Mouse (Mus musculus) stomach, embryonic 16.5 days (tissue): Measurements from ENCODE around the gene Eif2ak3. TPM values are rescaled to one million over a fixed set of nuclear protein-coding genes. Genes with fewer than 3 reads are reported as not detected.
"Not testable (repeated sequence)": the region's sequence is repeated elsewhere in the genome, so short reads cannot be mapped to it uniquely, and the experiment has no call there.

Experiments used
- ATAC-seq: fragments of 200-750 bp; cut with Nextera tagmentation; 2 replicates; pipeline ENCODE4 v1.8.0; 2017; ENCODE audit warnings: moderate number of reproducible peaks, moderate TSS enrichment; ENCODE audit not compliant: insufficient read depth, low FRiP score
- H3K27ac ChIP-seq: fragments of 300-500 bp; sonication (generic); 2 replicates; pipeline ENCODE4 v1.5.1; 2014; ENCODE audit warnings: low read length
- H3K27me3 ChIP-seq: fragments of 300-500 bp; sonication (generic); 2 replicates; pipeline ENCODE4 v1.6.1; 2014; ENCODE audit warnings: low read length, control low read depth, mixed read lengths; ENCODE audit not compliant: control insufficient read depth, insufficient read depth
- H3K36me3 ChIP-seq: fragments of 300-500 bp; sonication (generic); 2 replicates; pipeline ENCODE4 v1.6.1; 2014; ENCODE audit warnings: low read length; ENCODE audit not compliant: control insufficient read depth, insufficient read depth
- H3K4me1 ChIP-seq: fragments of 300-500 bp; sonication (generic); 2 replicates; pipeline ENCODE4 v1.6.1; 2014; ENCODE audit warnings: low read length, control low read depth, mixed read lengths; ENCODE audit not compliant: control insufficient read depth, insufficient read depth
- H3K4me2 ChIP-seq: fragments of 300-500 bp; sonication (generic); 2 replicates; pipeline ENCODE4 v1.6.1; 2014; ENCODE audit warnings: low read depth, low read length, mixed read lengths
- H3K4me3 ChIP-seq: fragments of 300-500 bp; sonication (generic); replicated peaks from 2 replicates; pipeline ENCODE4 v1.5.1; 2014; ENCODE audit warnings: mild to moderate bottlenecking, low read length
- H3K9ac ChIP-seq: fragments of 300-500 bp; sonication (generic); 2 replicates; pipeline ENCODE4 v1.6.1; 2014; ENCODE audit warnings: low read length
- H3K9me3 ChIP-seq: fragments of 300-500 bp; sonication (generic); replicated peaks from 2 replicates; pipeline ENCODE4 v1.6.1; 2016; ENCODE audit warnings: low read length, control low read depth; ENCODE audit not compliant: control insufficient read depth
- WGBS: fragments of 180-500 bp; shearing (Covaris S2); extraction: QIAGEN DNeasy Blood & Tissue Kit; methylation state at CpG from one replicate; pipeline ENCODE4 v1.1.7; 2014; 5-methylcytosine and 5-hydroxymethylcytosine counted together
- polyA plus RNA-seq: library from polyadenylated mRNA; unstranded; fragments of >200 nt; fragmentation: Nextera tagmentation; extraction: Ambion mirVana; gene quantifications from 2 replicates; pipeline ENCODE4 v1.2.1, GENCODE M21; 2015

Gene Eif2ak3
- polyA plus RNA-seq, 1 experiment from 2014 or later, result 10.9 TPM

- peak overlapping the region; percentile 60; the same call in 1 of the 2 replicates for H3K27ac ChIP-seq
- peaks cover 8% of the 10 kb centered on the region for H3K4me1 ChIP-seq
- no peak for ATAC-seq
- no peak overlapping the region for H3K4me3 ChIP-seq
- no peak overlapping the region; the same call in 1 of the 2 replicates for H3K9ac ChIP-seq
- no peaks in the 10 kb centered on the region for H3K9me3 ChIP-seq
- H3K36me3 ChIP-seq, result no peaks in the 10 kb centered on the region
- H3K4me2 ChIP-seq, result no peak overlapping the region
- no peaks in the 10 kb centered on the region for H3K27me3 ChIP-seq
- WGBS, result 11% methylated on average over 6 of the region's 6 CpGs
Measured at GRCm38 (mm10) chr6:70811557-70812525, 32.5 kb upstream of the Eif2ak3 start.

GRCm38 (mm10) chr6:70812526-70812895 is 31.8 kb upstream of the Eif2ak3 start:
- Histone ChIP-seq H3K4me1 (peaks cover 8% of the 10 kb centered on the region), H3K9ac (peak overlapping the region; percentile 44; the same call in 1 of the 2 replicates), H3K27me3 (no peaks in the 10 kb centered on the region), H3K4me2 (no peak overlapping the region), H3K4me3 (no peak overlapping the region), H3K36me3 (no peaks in the 10 kb centered on the region), H3K27ac (peak overlapping the region; percentile 60), H3K9me3 (no peaks in the 10 kb centered on the region)
- 24% methylated on average over 4 of the region's 4 CpGs for WGBS
- ATAC-seq, result no peak

GRCm38 (mm10) chr6:70813921-70814628 is 30.2 kb upstream of the Eif2ak3 start:
- Histone ChIP-seq H3K27me3 (no peaks in the 10 kb centered on the region), H3K4me2 (no peak overlapping the region), H3K27ac (peak overlapping the region; percentile 21; the same call in 1 of the 2 replicates), H3K36me3 (no peaks in the 10 kb centered on the region), H3K4me3 (no peak overlapping the region), H3K9ac (no peak overlapping the region), H3K4me1 (peaks cover 8% of the 10 kb centered on the region), H3K9me3 (no peaks in the 10 kb centered on the region)
- WGBS, result 56% methylated on average over 18 of the region's 18 CpGs
- peak; percentile 84 for ATAC-seq

- 85% methylated on average over 4 of the region's 4 CpGs for WGBS
- no peaks in the 10 kb centered on the region for H3K9me3 ChIP-seq
- no peak overlapping the region for H3K4me2 ChIP-seq
- H3K4me1 ChIP-seq, result peaks cover 8% of the 10 kb centered on the region
- H3K4me3 ChIP-seq, result no peak overlapping the region
- peak overlapping the region; percentile 21; the same call in 1 of the 2 replicates for H3K27ac ChIP-seq
- no peak overlapping the region for H3K9ac ChIP-seq
- H3K36me3 ChIP-seq, result no peaks in the 10 kb centered on the region
- H3K27me3 ChIP-seq, result no peaks in the 10 kb centered on the region
- no peak for ATAC-seq
Measured at GRCm38 (mm10) chr6:70814629-70814950, 29.7 kb upstream of the Eif2ak3 start.

- no peak overlapping the region for H3K4me2 ChIP-seq
- no peak overlapping the region for H3K4me3 ChIP-seq
- no peaks in the 10 kb centered on the region for H3K36me3 ChIP-seq
- 80% methylated on average over 8 of the region's 8 CpGs for WGBS
- no peak overlapping the region for H3K27ac ChIP-seq
- no peak for ATAC-seq
- H3K9ac ChIP-seq, result no peak overlapping the region
- H3K27me3 ChIP-seq, result no peaks in the 10 kb centered on the region
- H3K9me3 ChIP-seq, result no peaks in the 10 kb centered on the region
- peaks cover 8% of the 10 kb centered on the region for H3K4me1 ChIP-seq
Measured at GRCm38 (mm10) chr6:70815471-70815870, 28.8 kb upstream of the Eif2ak3 start.

- no peaks in the 10 kb centered on the region for H3K9me3 ChIP-seq
- H3K36me3 ChIP-seq, result no peaks in the 10 kb centered on the region
- H3K27me3 ChIP-seq, result no peaks in the 10 kb centered on the region
- no peak for ATAC-seq
- no peak overlapping the region for H3K4me2 ChIP-seq
- H3K4me1 ChIP-seq, result peaks cover 7% of the 10 kb centered on the region; the same call in 1 of the 2 replicates
- no peak overlapping the region for H3K9ac ChIP-seq
- H3K4me3 ChIP-seq, result no peak overlapping the region
- 56% methylated on average over 2 of the region's 2 CpGs for WGBS
- no peak overlapping the region for H3K27ac ChIP-seq
Measured at GRCm38 (mm10) chr6:70821566-70821965, 22.7 kb upstream of the Eif2ak3 start.

- no peaks in the 10 kb centered on the region for H3K36me3 ChIP-seq
- no peak overlapping the region for H3K9ac ChIP-seq
- ATAC-seq, result no peak
- no peaks in the 10 kb centered on the region for H3K27me3 ChIP-seq
- H3K4me1 ChIP-seq, result peaks cover 7% of the 10 kb centered on the region; the same call in 1 of the 2 replicates
- no peak overlapping the region for H3K27ac ChIP-seq
- no peaks in the 10 kb centered on the region for H3K9me3 ChIP-seq
- no peak overlapping the region for H3K4me2 ChIP-seq
- 47% methylated on average over 5 of the region's 5 CpGs for WGBS
- H3K4me3 ChIP-seq, result no peak overlapping the region
Measured at GRCm38 (mm10) chr6:70822386-70822910, 21.9 kb upstream of the Eif2ak3 start.

GRCm38 (mm10) chr6:70823277-70823676 is 21.0 kb upstream of the Eif2ak3 start:
- H3K27me3 ChIP-seq, H3K36me3 ChIP-seq, H3K4me1 ChIP-seq, H3K27ac ChIP-seq, H3K9ac ChIP-seq, H3K4me2 ChIP-seq, H3K4me3 ChIP-seq, H3K9me3 ChIP-seq, ATAC-seq: not testable (repeated sequence)
- WGBS, result 65% methylated on average over 4 of the region's 4 CpGs
